Mouse (Mus musculus) brown adipose tissue, adult 24 weeks (tissue): ENCODE results near the gene Snx33. TPM values are rescaled to one million over a fixed set of nuclear protein-coding genes. Genes with fewer than 3 reads are reported as not detected.
A peak's percentile ranks its signal among the peaks of the same experiment; 100 is the strongest.

ENCODE experiments used
- H3K27ac ChIP-seq: fragments of 200-500 bp; replicated peaks from 2 replicates; pipeline ENCODE4 v1.5.1; 2012; ENCODE audit warnings: low read depth, mild to moderate bottlenecking, low read length
- H3K4me1 ChIP-seq: fragments of 200-500 bp; 2 replicates; pipeline ENCODE4 v1.6.1; 2012; ENCODE audit warnings: low read length, mixed read lengths; ENCODE audit not compliant: control insufficient read depth, insufficient read depth, insufficient read length
- H3K4me3 ChIP-seq: fragments of 200-500 bp; 2 replicates; pipeline ENCODE4 v1.5.1; 2012; ENCODE audit warnings: low read depth, mild to moderate bottlenecking, low read length, moderate library complexity; ENCODE audit not compliant: insufficient read depth
- polyA plus RNA-seq: library from polyadenylated mRNA; stranded (reverse); fragments of >200 nt; gene quantifications from 2 replicates; pipeline ENCODE4 v1.2.4, GENCODE M21; 2012; ENCODE audit not compliant: missing spikeins, insufficient read depth, insufficient read length

Snx33 gene
- polyA plus RNA-seq, 1 experiment: 6.8 TPM

DNA sequence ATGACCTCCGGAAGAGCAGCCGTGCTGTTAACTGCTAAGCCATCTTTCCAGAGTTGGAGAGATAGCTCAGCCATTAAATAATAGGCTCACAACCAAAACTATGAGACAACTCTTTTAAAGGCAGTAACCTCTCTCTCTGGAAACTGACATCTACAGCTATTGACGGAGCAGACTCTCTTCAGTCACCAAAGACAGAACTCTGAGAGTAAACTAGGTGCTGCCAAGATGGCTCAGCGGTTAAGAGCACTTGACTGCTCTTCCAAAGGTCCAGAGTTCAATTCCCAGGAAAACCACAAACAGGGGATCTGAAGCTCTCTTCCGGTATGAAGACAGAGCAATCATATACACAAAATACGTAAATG is 8.7 kb upstream of the Snx33 start:
- H3K4me1 ChIP-seq: no peaks in the 10 kb centered on the region
- H3K4me3 ChIP-seq: peak overlapping the region; percentile 41
- 0 out of 2 replicates have a peak overlapping the region, but pooled peaks have one; percentile 4 for H3K27ac ChIP-seq

DNA sequence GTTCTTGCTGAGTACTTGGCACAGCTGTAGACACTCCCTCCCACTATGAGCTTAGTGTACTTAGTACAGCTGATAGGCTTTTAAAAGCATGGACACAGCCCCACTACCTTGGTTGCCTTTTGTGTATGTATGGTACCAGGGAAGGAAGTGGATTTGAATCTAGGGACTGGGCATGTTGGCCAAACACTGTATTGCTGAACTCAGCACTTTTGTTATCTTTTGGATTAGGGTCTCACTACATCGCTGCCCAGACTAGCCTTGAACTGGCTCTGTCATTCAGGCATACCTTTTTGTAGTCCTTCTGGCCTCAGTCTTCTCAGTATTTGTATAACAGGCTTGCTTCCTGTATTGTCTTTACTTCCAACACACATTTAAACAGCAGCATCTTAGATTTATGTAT is 2.4 kb upstream of the Snx33 start:
- H3K27ac ChIP-seq: no peak overlapping the region
- H3K4me1 ChIP-seq: peaks cover 13% of the 10 kb centered on the region; the same call in 1 of the 2 replicates
- H3K4me3 ChIP-seq: no peak overlapping the region

DNA sequence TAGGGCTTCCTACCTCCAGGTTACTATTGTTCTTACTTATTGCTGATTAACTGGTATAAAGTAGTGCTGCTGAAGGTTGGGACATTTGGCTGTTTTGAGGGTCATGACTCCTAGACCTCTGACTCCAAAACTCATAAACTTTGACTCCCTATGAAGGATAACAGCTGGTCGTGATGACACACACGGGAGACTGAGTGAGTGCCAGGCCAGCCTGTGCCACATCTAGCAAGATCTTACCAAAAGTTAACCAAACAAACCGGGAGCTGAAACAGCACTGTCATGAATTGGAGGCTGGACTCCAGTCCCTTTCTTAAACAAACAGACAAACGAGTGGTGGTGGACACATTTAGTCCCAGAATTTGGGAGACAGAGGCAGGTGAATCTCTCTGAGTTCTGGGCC is 1.3 kb upstream of the Snx33 start:
- Histone ChIP-seq H3K4me3 (no peak overlapping the region), H3K4me1 (peaks cover 19% of the 10 kb centered on the region; the same call in 1 of the 2 replicates), H3K27ac (no peak overlapping the region)

DNA sequence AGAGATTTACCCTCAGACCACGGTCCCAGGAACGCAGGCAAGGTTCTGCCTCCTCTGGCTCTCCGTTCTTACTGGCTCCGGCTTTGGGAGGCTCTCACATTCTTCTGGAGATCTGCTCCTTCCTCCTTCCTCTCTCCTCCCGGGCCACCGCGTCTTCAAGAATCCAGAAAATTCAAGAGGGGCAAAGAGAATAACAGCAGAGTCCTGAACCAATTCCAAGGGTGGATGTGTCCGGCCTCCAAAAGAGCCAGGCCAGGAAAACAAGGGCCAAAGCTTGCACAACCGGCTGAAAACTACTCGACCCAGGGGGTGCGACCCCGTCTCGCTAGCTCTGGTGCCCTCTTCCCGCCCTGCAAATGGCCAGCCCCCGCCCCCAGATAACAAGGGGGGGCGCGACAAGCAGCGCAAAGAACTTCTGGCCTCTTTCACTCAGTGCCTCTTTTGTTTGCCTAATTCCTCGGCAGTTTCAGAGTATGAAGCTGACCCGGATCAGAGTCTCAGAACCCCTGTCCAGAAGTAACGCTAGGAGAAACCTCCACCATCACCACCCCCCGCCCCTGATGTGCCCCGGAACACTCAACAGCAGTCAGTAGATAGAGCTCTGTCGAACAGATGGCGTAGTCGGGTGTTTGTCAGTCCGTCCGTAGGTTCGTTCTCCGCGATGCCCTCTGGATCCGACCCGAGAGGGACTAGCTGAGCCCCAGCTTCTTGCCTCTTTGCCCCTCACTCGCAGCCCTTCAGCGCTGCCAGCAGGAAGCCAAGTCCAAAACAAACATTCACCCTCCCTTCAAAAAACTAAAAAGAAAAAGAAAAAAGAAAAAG is 769 bp downstream of the Snx33 start:
- Histone ChIP-seq H3K27ac (peak overlapping the region; percentile 86), H3K4me1 (peaks cover 31% of the 10 kb centered on the region), H3K4me3 (peak overlapping the region; percentile 72)

DNA sequence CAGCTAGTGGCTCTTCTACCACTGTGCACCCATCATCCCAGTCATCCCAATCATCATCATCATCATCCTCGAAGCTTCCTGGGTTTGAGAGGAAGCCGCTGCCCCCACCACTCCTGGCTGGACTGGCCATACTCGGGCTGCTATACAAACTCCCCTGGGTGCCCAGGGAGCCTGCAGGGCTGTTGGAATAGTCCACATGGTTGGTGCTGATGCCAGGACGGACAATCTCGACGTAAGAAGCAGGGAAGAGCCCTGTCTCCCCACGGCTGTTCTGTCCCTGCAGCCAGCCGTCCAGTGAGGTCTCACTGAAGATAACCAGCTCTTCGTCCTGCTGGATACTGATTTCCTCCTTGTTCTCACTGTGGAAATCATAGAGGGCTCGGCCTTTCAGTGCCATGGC is 1.8 kb downstream of the Snx33 start:
- Histone ChIP-seq H3K27ac (no peak overlapping the region), H3K4me1 (peaks cover 31% of the 10 kb centered on the region)

DNA sequence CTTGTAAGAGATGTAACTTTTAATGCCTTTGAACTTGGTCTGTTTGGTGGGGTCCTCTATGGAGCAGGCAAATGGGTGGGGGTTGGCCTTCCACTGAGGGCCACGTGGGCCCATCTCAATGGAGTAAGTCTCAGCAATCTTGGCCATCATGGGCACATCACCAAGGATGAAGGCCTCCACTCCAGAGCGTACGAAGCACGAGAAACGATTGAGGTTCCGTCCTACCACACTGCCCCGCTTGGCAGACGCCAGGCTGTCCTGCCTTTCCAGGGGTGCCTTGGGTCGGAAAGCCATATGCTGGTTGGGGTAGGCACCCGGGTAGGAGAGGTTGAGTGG is 2.2 kb downstream of the Snx33 start:
- Histone ChIP-seq H3K4me1 (peaks cover 31% of the 10 kb centered on the region), H3K4me3 (peak overlapping the region; percentile 72), H3K27ac (no peak overlapping the region)

More for the DNA sequence above, 1.8 kb downstream of the Snx33 start:
- H3K4me3 ChIP-seq: peak overlapping the region; percentile 72

DNA sequence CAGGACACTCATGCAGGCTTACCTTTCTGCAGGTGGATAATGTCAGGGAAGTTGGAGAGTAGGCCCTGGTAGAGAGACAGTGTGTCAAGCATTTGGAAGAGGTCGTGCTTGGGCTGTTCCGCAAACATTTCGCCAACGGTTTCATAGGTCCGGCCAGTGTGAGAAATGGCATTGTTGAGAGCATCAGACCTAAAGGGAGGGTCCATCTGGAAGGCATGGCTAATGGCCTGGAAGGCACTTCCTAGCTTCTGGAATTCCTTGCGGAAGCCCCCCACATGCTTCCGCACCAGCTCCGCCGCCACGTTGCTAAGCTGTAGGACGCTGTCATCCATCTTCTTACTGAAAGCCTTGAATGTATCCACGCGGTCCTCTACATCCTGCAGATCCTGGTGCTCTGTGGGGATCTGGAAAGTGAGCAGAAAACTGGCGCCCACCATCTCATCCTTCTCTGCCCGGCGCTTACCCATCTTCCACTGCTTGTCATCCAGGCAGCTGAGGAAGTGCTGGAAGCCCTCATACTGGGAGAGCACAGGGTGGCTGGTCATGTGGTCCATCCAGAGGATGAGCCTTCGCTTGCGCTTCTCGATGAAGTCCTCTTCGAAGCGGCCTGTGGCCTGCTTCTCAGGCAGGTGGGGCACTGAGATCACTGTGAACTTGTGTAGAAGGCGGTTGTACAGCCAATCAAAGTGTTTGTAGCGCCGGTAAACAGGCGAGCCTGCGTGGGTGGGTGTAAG is 2.7 kb downstream of the Snx33 start:
- H3K27ac ChIP-seq: peak overlapping the region; percentile 72; the same call in 1 of the 2 replicates
- peak overlapping the region; percentile 72 for H3K4me3 ChIP-seq
- peaks cover 31% of the 10 kb centered on the region for H3K4me1 ChIP-seq

DNA sequence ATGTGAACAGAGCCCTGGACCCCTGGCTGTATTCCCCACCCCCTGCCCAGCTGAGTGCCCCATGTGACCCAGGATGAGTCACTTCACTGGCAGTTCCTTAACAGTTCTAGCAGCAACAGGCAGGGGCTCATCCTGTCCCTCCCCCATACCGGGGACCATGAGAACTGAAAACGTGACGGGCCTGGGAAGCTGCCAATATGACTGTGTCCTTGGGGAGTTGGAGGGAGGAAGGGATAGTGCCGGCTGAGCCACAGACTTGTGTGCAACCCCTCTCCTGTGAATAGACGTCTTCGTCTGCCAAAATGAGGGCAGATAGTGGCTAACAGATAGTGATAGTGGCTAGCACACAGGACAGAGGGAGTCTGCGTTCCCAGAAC is 3.5 kb downstream of the Snx33 start:
- Histone ChIP-seq H3K27ac (peak overlapping the region; percentile 72), H3K4me3 (peak overlapping the region; percentile 72), H3K4me1 (peaks cover 31% of the 10 kb centered on the region)

DNA sequence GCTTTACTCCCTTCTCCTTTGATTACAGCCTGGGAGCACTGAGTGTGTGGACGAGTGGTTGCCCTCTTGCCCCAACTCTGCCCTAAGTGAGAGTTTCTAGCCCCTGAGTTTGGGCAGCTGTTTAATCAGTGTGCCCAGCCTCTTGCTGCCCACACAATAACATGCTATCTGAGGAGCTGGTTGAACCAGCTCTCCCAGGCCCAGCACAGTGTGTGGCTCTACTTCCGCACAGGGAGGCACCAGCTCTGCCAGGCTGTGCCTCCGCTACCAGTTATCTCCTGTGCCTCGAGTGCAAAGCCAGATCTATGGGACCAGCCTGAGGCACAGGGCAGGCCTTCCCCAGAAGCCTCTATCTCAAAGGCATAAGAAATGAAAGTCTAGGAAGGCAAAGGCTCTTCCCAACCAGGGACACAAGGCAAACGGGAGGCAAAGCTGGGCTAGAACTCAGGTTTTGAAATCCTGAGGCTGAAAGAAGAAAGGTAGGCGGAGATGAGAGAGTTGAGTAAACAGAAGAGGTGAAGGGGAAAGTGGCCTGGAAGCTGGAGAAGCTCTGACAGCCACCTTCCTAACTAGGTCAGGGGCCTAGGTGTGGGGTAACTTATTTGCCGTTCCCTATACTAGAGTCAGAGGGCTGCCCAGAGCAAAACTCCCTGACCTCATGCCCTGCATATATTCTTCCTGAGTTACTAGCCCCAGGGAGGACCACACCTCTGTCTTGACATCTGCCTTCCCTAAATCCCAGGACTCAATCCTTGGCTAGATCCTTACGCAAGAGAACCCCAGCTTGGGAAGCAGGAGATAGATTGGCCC is 4.1 kb downstream of the Snx33 start:
- peak overlapping the region; percentile 72 for H3K4me3 ChIP-seq
- peaks cover 31% of the 10 kb centered on the region for H3K4me1 ChIP-seq
- peak overlapping the region; percentile 72 for H3K27ac ChIP-seq

DNA sequence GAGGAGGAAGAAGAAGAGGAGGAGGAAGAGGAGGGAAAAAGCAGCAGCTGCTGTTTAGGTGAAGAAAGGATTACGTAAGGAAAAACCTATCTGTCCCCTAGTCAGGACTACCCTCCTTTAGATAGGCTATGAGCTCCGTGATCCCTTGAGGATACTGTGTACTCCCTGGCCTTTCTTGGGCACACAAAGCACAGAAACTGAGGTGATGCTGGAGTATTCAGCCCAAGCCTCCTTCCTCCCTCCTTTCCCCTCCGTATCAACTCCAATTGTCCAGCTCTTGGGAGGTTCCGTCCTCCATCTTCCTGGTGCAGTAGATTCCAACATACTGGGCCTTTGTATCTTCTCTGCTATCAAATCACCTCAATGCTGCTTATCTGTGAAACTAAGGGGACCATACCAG is 5.4 kb downstream of the Snx33 start:
- Histone ChIP-seq H3K27ac (no peak overlapping the region), H3K4me1 (peaks cover 31% of the 10 kb centered on the region), H3K4me3 (no peak overlapping the region)

DNA sequence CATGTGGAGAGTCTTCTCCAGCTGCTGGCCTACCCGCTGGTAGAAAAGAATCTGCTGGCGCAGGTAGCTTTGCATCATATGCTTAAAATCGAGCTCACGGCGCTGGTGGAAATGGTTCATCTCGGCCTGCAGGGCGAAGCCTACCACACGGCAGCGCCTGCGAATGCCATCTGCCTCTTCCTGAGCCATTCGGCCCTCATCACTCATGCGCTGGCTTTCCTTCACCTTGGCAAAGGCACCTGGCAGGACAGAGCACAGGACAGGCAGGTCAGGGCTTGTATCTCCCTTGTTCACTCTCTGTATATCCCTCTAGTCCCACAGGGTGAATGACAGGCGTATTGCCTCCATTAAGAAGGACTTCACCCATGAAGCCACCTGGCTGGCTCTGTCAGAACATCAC is 9.7 kb downstream of the Snx33 start:
- peaks cover 18% of the 10 kb centered on the region for H3K4me1 ChIP-seq
- H3K4me3 ChIP-seq: no peak overlapping the region
- no peak overlapping the region for H3K27ac ChIP-seq

DNA sequence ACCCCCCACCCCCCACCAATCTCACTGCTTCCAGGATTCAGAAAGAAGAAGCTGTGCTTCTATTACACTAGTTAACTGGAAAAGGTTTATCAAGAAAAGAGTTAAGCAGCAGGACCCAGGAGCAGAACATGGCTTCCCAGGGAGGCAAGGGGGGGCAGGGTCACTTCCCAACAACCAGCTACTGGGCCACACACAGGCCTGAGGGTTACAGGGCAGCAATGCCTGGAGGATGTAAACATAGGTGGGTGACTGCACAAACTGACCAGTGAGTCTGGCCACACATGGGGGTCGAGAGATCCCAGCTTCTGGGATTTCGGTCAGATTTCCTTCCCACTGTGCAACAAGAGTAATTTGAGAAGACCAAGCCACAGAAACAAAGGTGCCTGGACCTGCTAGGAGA is 11.0 kb downstream of the Snx33 start:
- no peak overlapping the region for H3K4me3 ChIP-seq
- peaks cover 14% of the 10 kb centered on the region for H3K4me1 ChIP-seq

DNA sequence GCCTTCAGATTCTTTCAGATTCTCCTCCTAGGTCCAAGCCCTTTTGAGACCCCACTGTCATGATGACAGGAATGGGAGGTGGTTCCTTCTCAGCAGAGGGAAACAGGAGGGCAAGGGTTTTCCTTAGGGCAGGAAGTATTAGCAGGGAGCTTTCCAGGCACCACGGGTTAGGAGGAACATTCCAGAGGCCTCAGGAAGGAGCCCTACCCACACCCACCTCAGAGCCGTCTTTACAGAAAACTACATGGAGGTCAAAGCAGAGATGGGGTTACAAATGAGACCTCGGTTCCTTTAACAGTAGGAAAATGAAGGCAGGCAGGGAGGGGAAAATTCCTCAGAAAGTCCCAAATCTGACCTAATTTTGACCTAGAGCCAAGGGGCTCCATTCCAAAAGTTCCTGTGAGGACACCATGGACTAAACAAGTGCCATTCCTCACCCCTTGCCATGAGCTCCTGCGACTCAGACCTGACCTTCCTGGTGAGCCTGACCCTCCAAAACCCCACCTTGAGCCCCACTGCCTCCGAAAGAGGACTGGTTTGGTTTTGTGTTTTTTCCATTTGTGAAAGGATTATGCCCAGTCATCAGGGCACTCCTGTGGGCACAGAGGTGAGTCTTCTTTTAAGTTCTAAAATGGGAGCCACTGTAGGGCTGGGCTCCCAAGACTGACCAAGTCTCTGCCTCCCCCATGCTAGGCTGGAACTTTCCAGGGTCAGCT is 12.3 kb downstream of the Snx33 start:
- Histone ChIP-seq H3K27ac (peak overlapping the region; percentile 32), H3K4me1 (peaks cover 14% of the 10 kb centered on the region)

More for the DNA sequence above, 11.0 kb downstream of the Snx33 start:
- no peak overlapping the region for H3K27ac ChIP-seq

DNA sequence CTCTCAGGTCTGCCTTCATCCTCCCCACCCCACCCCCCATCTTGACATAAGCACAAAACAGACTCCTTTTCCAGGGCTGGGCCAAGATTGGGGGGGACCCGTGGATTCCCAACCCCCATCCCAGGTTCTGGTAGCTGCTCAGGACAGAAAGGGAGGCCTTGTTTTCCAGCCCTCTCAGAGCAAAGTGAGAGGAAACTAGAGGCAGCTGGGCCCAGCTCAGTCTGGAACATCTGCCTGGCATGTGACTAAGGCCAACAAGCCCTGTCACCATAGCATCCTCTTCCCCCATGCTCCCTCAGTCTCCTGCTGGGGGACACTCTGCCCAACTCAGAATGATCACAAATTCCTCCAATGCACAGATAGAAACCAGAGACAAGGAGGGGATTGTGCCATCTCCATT is 13.1 kb downstream of the Snx33 start:
- H3K27ac ChIP-seq: peak overlapping the region; percentile 32; the same call in 1 of the 2 replicates
- H3K4me3 ChIP-seq: no peak overlapping the region
- peaks cover 14% of the 10 kb centered on the region for H3K4me1 ChIP-seq

More for the DNA sequence above, 12.3 kb downstream of the Snx33 start:
- H3K4me3 ChIP-seq: no peak overlapping the region
